Mouse (Mus musculus) inflammation-experienced regulatory T-cells (primary cell): ENCODE measurements around the gene Ribc2. TPM values are rescaled to one million over a fixed set of nuclear protein-coding genes. Genes with fewer than 3 reads are reported as not detected.

Source experiments
- polyA plus RNA-seq, 2 experiments: library from polyadenylated mRNA; unstranded; fragments of 100-300 nt; shearing (Covaris generic); gene quantifications; one replicate each; pipeline ENCODE4 v1.2.1; 2017

The Ribc2 gene
- polyA plus RNA-seq, result not detected

DNA sequence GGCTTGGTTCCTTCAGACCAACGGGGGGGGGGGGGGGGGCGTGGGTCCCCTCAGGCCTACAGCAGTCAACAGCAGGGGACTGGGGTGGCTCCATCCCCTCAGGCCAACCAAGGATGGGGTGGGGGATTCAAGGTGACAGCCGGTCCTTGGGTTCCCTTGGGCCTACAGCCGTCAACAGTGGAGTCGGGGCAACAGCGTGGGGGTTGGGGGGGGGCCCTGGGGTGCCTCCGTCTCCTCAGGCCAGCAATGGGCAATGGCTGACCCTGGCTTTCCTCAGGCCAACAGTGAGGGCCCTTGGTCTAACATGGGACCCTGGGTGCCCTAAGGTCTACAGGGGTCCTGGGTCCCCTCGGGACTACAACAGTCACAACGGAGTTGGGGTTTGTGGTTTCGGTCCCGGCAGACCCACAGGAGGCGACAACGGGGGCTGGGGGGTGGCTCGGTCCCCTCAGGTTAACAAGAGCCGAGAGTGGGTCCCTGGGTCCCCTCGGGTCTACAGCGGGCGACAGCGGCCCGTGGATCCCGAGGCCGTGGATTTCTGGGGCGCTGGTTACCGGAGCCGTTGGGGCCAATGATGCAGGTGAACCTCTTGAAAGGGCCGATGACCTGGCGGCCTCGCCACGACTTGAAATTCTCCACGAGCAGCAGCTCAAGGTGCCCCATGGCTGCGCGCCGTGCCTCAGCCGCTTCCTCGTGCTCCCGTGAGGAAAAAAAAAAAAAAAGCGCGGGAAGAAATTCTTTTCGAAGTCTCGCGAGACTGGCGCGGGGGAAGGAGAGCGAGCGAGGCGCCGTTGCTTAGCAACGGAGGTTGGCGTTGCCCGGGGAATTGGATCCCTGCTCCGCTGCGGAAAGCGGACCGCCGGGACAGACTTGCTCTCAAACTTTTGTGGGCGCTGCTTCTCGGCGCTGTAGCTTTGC, at the start of gene Ribc2, which contains the start of gene Smc1b:
Gene Ribc2, plus strand, starts transcription at position 804 of the 918 bp plus-strand sequence.
Gene Smc1b, minus strand, starts transcription at position 690 of the 918 bp plus-strand sequence.

Other genes with a start within 250 kb of the Ribc2 start
- under 1 TPM; 0.33 to 0.54 TPM for gene Gm29666, start 212.0 kb upstream of the Ribc2 start, polyA plus RNA-seq
- 10 to 100 TPM; 41.7 to 55.2 TPM for gene Nup50, start 208.7 kb upstream of the Ribc2 start, polyA plus RNA-seq
- gene 5031439G07Rik, start 143.5 kb upstream of the Ribc2 start, polyA plus RNA-seq, result 10 to 100 TPM; 12.3 to 14.7 TPM
- gene Upk3a, start 114.9 kb upstream of the Ribc2 start, polyA plus RNA-seq, result not detected
- 10 to 100 TPM; 37.8 to 49.3 TPM for gene Fam118a, start 103.1 kb upstream of the Ribc2 start, polyA plus RNA-seq
- gene Smc1b, start 114 bp upstream of the Ribc2 start, polyA plus RNA-seq, result under 1 TPM in 1 of 2 experiments, not detected in 1; 0.38 TPM
- gene Fbln1, start 73.9 kb downstream of the Ribc2 start, polyA plus RNA-seq, result 1 to 10 TPM in 1 of 2 experiments, under 1 TPM in 1; 0.07 to 2.4 TPM
- 100 to 1,000 TPM; 106 to 116 TPM for gene Atxn10, start 204.2 kb downstream of the Ribc2 start, polyA plus RNA-seq